Mouse (Mus musculus): ENCODE data around the gene Pemt. TPM values are rescaled to one million over a fixed set of nuclear protein-coding genes. Genes with fewer than 3 reads are reported as not detected.

The Pemt gene
- polyA plus RNA-seq, 1 experiment from 2014 or later: 8.7 TPM

DNA sequence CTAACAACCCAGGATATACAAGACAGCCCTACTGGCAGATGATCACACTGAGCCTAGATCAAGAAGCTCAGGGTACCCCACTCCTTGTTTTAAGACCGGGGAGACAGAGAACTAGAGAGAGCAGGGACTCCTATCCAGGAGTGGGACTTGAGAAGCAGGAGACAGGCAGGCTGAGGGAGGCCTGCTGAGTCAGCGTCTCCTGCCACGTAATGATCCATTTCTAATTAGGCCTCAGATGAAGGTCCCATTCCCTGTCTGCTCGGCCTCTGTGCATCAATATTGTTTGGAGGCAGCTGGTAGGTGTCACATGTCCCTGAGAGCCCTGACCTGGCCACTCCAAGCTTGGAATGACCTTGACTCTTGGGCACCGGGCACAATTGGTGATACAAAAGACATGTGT is 72.9 kb downstream of the Pemt start:
- WGBS: 83% methylated on average over 5 of the region's 5 CpGs
- peaks cover 23% of the 10 kb centered on the region; the same call in 1 of the 2 replicates for H3K27me3 ChIP-seq (replicated peaks; ENCODE audit: low read depth, poor library complexity, severe bottlenecking)
- no peak for DNase-seq (ENCODE audit: low spot score)
- H3K4me3 ChIP-seq: no peak overlapping the region
- H3K4me1 ChIP-seq: peaks cover 38% of the 10 kb centered on the region
- H3K36me3 ChIP-seq (replicated peaks): no peaks in the 10 kb centered on the region
- H3K9me3 ChIP-seq: no peaks in the 10 kb centered on the region
- no peak overlapping the region for H3K27ac ChIP-seq (replicated peaks)

DNA sequence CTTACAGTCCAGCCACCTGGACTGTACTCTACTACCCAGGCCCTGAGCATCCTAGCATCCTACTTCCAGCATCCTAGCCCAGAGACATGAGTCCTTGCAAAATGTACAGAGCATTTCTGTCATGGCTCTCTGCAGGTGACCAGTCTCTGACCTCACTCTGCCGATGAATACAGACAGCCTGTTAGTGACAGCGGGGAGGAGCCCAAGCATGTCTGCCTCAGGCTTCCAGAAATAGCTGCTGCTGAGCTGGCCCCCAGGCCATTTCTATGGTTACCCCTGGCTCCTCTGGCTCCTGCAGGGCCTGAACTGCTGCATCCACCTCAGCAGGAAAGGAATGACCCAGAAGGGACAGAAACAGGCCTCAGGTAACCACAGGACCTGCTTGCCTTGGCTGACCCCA is 74.6 kb downstream of the Pemt start:
- Histone ChIP-seq H3K9me3 (no peaks in the 10 kb centered on the region), H3K27ac (replicated peaks) (no peak overlapping the region), H3K4me3 (no peak overlapping the region), H3K36me3 (replicated peaks) (no peaks in the 10 kb centered on the region), H3K27me3 (replicated peaks; ENCODE audit: low read depth, poor library complexity, severe bottlenecking) (peaks cover 30% of the 10 kb centered on the region; the same call in 1 of the 2 replicates), H3K4me1 (peaks cover 41% of the 10 kb centered on the region)
- DNase-seq (ENCODE audit: low spot score): no peak
- WGBS: 60% methylated on average over 2 of the region's 2 CpGs

DNA sequence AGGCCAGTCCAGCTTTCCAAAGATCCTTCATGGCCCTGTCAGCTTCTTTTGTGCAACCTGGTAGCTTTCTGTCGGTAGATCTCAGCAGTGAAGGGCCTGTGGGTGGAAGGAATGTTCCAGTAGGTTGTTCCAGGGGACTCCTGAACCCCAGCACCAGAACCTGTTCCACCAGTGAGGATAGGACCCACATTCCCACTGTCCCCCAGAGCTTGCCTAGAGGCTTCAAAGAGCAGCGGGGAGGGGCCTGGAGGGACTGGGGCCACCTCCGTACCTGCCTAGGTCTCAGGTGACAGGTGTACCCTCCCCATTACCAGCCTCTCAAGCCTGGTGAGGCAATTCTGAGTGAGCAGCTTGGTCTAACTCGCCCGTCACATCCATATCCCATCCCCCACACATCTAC is 75.5 kb downstream of the Pemt start:
- no peak overlapping the region; the same call in 1 of the 2 replicates for H3K27ac ChIP-seq (replicated peaks)
- no peaks in the 10 kb centered on the region for H3K9me3 ChIP-seq
- H3K4me1 ChIP-seq: peaks cover 49% of the 10 kb centered on the region
- no peak overlapping the region for H3K4me3 ChIP-seq
- peaks cover 35% of the 10 kb centered on the region for H3K27me3 ChIP-seq (replicated peaks; ENCODE audit: low read depth, poor library complexity, severe bottlenecking)
- WGBS: 70% methylated on average over 5 of the region's 5 CpGs
- no peaks in the 10 kb centered on the region for H3K36me3 ChIP-seq (replicated peaks)
- DNase-seq (ENCODE audit: low spot score): no peak

DNA sequence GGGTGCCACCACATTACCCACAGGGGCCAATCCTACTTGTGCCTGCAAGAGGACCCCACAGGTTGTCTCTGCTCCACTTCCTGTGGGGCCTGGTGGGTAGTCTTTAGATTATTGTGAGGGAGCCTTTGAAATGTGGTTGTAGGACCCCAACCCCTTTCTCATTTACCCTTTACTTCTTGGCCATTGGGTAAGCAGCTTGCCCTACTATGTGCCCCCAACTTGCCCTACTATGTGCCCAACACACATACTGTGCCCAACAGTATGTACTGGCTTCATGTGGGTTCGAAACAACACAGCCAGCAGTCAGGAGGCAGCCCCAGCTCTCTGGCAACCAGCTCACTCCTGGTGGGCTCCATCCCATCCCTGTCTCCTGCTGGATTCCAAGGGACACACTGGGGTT is 78.5 kb downstream of the Pemt start:
- Histone ChIP-seq H3K4me1 (peaks cover 65% of the 10 kb centered on the region), H3K9me3 (no peaks in the 10 kb centered on the region), H3K27me3 (replicated peaks; ENCODE audit: low read depth, poor library complexity, severe bottlenecking) (peaks cover 50% of the 10 kb centered on the region), H3K36me3 (replicated peaks) (peaks cover under 1% of the 10 kb centered on the region; the same call in 1 of the 2 replicates), H3K4me3 (no peak overlapping the region), H3K27ac (replicated peaks) (peak overlapping the region; percentile 0; the same call in 1 of the 2 replicates)
- WGBS: 92% methylated on average over 1 of the region's 1 CpGs
- DNase-seq (ENCODE audit: low spot score): no peak

DNA sequence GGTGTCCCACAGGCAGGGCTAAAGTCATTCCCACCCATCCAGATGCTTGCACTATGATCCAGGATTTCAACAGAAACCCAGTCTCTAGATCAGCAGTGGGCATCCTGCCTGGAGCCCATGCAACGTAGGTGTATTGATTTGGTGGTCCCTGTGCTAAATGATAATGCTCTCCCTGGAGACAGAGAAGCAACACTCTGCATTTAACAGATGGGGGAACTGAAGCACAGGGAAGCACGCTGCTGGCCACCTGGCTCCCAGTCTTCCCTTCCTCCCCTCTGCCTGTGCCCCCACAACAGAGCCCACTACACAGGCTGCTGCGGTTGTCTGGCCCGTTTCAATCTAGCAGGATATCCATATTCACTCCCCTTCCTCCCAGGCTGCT is 80.2 kb downstream of the Pemt start:
- WGBS: 76% methylated on average over 4 of the region's 4 CpGs
- Histone ChIP-seq H3K9me3 (no peaks in the 10 kb centered on the region), H3K4me1 (peaks cover 72% of the 10 kb centered on the region), H3K27ac (replicated peaks) (0 out of 2 replicates have a peak overlapping the region, but pooled peaks have one; percentile 31), H3K27me3 (replicated peaks; ENCODE audit: low read depth, poor library complexity, severe bottlenecking) (peaks cover 67% of the 10 kb centered on the region), H3K36me3 (replicated peaks) (peaks cover 17% of the 10 kb centered on the region), H3K4me3 (no peak overlapping the region)
- no peak for DNase-seq (ENCODE audit: low spot score)

DNA sequence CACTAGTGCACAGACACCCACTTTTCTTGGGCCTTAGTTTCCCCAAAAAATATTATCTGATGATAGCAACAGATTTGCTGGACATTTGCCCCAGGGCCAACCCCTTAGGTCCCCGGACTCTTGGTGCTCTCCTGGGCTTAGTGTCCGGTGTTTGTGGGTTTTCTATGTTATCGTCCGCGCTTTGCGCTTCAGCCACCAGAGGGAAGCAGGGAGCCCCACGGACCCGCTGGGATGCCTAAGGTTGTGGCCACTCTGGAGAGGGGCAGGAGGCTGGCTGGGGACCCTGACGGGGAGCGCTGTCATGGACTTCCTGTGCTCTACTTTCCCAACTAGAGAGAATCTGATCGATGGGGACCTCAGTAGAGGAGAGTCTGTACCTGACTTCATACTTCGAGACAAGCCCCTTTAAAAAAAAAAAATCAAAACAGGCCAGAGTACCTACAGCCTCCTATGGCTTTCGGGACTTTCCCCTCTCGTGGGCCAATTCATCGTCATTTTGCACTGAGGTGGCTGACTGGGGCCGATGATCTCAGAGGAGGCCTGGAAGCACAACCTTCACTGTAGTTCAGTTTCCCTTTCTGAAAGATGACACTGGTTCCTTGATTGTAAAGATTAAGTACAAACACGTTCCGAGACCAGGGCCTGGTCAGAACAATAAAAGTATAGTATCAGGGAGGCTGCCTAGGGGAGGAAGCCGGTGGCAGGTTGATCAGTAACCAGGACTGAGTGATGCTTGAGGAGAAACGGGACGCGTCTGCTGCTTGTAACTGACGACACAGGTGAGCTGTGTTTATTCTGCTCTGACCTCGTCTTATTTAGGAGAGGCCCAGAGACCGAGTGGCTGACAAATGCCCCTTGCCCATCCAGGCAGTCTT is 80.8 kb downstream of the Pemt start:
- peak overlapping the region; percentile 63 for H3K4me3 ChIP-seq
- H3K27me3 ChIP-seq (replicated peaks; ENCODE audit: low read depth, poor library complexity, severe bottlenecking): peaks cover 65% of the 10 kb centered on the region
- peaks cover 73% of the 10 kb centered on the region for H3K4me1 ChIP-seq
- DNase-seq (ENCODE audit: low spot score): peak; percentile 86
- H3K27ac ChIP-seq (replicated peaks): peak overlapping the region; percentile 78; the same call in 1 of the 2 replicates
- WGBS: 28% methylated on average over 25 of the region's 25 CpGs
- H3K36me3 ChIP-seq (replicated peaks): peaks cover 24% of the 10 kb centered on the region
- H3K9me3 ChIP-seq: no peaks in the 10 kb centered on the region

DNA sequence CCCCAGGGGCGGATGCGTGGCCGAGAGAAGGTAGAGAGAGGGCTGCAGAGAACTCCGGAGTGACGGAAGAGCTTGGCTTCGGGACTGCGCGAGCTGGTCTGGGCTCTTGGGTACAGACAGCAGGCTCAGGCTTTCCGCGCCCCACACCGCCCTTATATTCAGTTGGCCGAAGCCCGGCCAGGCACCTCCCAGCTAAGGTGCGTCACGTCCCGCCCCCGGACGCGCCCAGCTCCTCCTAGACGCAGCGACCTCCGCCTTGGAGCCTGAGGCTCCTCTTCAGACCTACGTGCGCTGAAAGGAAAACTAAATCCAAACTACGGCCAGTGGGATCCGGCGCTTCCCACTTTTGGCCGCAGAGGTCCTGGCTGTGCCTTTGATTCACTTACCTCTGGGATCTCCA is 81.5 kb downstream of the Pemt start, which contains the start of gene Rasd1:
Rasd1 (minus strand) TSS at position 127 of the 400 bp plus-strand sequence.
- under 1% methylated on average over 28 of the region's 28 CpGs for WGBS
- H3K4me1 ChIP-seq: peaks cover 75% of the 10 kb centered on the region
- H3K27me3 ChIP-seq (replicated peaks; ENCODE audit: low read depth, poor library complexity, severe bottlenecking): peaks cover 63% of the 10 kb centered on the region
- peak; percentile 86 for DNase-seq (ENCODE audit: low spot score)
- no peaks in the 10 kb centered on the region for H3K9me3 ChIP-seq
- peaks cover 26% of the 10 kb centered on the region for H3K36me3 ChIP-seq (replicated peaks)
- peak within 1 kb of the TSS; percentile 78 for H3K27ac ChIP-seq (replicated peaks)
- peak within 1 kb of the TSS; percentile 63 for H3K4me3 ChIP-seq

DNA sequence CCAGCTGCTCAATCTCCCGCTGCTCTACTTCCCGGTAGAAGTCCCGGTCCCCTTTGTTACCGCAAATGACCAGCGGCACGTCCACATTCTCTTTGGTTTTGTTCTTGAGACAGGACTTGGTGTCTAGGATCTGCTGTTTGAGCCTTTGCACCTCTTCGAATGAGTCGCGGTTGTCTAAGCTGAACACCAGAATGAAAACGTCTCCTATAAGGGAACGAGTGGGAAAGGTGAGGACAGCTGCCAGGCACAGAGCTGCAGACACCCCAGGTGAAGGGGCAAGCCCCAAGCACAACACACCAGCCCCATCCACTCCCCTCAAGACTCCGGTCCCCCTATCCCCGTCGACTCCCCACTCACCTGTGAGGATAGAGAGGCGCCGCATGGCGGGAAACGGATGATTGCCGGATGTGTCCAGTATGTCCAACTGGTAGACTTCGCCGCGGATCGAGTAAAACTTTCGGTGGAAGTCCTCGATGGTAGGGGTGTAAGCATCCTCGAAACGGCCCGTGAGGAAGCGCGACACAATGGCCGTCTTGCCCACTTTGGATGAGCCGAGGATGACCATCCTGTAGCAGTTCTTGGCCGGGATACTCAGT is 82.0 kb downstream of the Pemt start:
- Histone ChIP-seq H3K9me3 (no peaks in the 10 kb centered on the region), H3K4me3 (peak overlapping the region; percentile 63), H3K27me3 (replicated peaks; ENCODE audit: low read depth, poor library complexity, severe bottlenecking) (peaks cover 63% of the 10 kb centered on the region), H3K4me1 (peaks cover 81% of the 10 kb centered on the region), H3K27ac (replicated peaks) (peak overlapping the region; percentile 78), H3K36me3 (replicated peaks) (peaks cover 31% of the 10 kb centered on the region)
- DNase-seq (ENCODE audit: low spot score): peak; percentile 56
- 3% methylated on average over 33 of the region's 33 CpGs for WGBS

DNA sequence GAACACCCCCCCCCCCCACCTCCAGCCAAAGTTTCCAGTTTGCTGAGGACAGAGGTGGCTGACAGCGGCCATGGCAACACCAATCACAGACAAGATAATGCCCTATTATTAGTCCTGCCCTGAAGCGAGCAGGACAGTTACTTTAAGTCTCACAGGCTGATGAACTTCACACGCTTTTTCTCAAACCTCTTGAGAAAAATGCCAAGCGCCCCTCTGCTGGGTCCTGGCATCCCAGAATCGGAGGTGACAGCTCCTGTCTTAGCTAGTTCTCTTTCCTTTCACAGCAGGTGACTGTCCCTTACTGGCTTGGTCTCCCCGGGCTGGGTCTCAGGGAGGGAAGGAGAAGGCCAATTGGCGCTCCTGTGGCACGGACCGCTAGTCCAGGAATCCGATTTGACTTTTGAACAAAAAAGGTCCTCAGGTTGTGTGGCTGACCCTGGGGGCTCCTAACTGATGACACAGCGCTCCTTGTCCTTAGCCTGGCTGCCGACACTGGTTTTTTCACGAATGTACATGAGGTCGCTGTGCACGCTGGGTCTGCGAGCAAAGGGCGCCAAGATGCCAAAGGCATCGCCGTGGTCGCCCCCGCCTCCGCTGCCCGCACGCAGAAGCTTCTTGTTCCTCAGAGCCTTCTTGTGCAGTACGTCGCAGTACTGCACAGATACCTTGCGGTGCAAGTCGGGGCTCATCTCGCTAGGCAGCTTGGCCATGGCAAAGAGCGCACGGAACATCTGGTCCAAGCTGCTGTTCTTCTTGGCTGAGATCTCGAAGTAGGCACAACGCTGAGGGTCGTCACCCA is 82.7 kb downstream of the Pemt start:
- Histone ChIP-seq H3K4me3 (peak overlapping the region; percentile 63), H3K27ac (replicated peaks) (peak overlapping the region; percentile 78; the same call in 1 of the 2 replicates), H3K4me1 (peaks cover 76% of the 10 kb centered on the region), H3K9me3 (no peaks in the 10 kb centered on the region), H3K27me3 (replicated peaks; ENCODE audit: low read depth, poor library complexity, severe bottlenecking) (peaks cover 61% of the 10 kb centered on the region), H3K36me3 (replicated peaks) (peaks cover 31% of the 10 kb centered on the region)
- peak; percentile 52 for DNase-seq (ENCODE audit: low spot score)
- WGBS: 4% methylated on average over 34 of the region's 34 CpGs

DNA sequence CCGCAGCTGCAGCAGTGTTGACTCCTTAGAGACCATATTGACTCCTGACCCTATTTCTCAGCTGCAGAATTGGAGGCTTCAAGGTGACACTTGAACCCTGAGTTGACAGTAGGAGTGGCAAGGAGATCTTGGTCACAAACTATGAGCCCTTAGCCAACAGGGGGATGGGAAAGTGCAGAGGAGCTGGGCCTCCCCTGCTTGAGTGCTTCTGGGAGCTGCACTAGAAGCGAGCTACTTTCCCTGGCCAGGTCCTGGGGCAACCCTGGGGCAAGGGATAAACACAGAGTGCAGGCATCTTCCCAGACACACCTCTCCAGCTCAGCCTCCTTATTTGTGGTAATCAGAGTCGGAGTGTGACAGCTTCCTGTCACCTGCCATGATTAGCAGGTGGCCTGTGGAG is 83.7 kb downstream of the Pemt start:
- Histone ChIP-seq H3K36me3 (replicated peaks) (peaks cover 31% of the 10 kb centered on the region), H3K4me1 (peaks cover 72% of the 10 kb centered on the region), H3K4me3 (no peak overlapping the region), H3K27ac (replicated peaks) (no peak overlapping the region), H3K27me3 (replicated peaks; ENCODE audit: low read depth, poor library complexity, severe bottlenecking) (peaks cover 54% of the 10 kb centered on the region), H3K9me3 (no peaks in the 10 kb centered on the region)
- 67% methylated on average over 3 of the region's 3 CpGs for WGBS
- DNase-seq (ENCODE audit: low spot score): no peak

DNA sequence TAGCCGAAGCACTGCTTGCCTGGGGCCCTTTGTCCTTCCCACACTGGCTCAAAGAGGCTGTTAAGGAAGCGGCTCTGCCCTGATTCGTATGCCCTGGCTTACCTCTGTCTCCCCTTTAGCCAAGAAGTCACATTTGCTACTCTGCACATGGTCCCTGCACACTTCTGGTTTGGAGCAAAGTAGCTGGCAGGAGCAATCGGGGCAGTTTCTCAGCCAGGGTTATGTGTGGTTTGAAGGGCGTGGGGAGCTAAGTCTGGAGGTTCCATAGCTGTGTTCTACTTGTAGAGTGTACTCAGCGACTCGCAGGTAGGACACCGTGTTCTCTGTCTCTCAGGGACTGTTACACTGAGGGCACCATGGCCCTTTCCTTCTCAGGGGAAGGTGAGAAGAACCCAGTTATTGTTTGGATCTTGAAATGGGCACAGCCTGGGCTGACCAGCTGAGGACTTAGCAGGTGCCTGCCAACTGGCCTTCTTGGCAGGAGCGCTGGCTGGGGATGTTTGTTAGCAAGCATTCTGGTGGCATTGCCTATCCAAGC is 84.9 kb downstream of the Pemt start:
- peak overlapping the region; percentile 9; the same call in 1 of the 2 replicates for H3K4me3 ChIP-seq
- 75% methylated on average over 9 of the region's 9 CpGs for WGBS
- peaks cover 78% of the 10 kb centered on the region for H3K4me1 ChIP-seq
- peaks cover 38% of the 10 kb centered on the region for H3K36me3 ChIP-seq (replicated peaks)
- no peak for DNase-seq (ENCODE audit: low spot score)
- peak overlapping the region; percentile 52 for H3K27ac ChIP-seq (replicated peaks)
- no peaks in the 10 kb centered on the region for H3K9me3 ChIP-seq
- H3K27me3 ChIP-seq (replicated peaks; ENCODE audit: low read depth, poor library complexity, severe bottlenecking): peaks cover 48% of the 10 kb centered on the region
